Mouse (Mus musculus) cortical plate, adult 2 months (tissue): Measurements from ENCODE around the gene Cox8b.

Experiments
- CTCF ChIP-seq: fragments of 200-500 bp; IDR thresholded peaks from 2 replicates; pipeline ENCODE4 v1.5.1; 2011; ENCODE audit warnings: mild to moderate bottlenecking, control low read depth, low read length; ENCODE audit not compliant: insufficient read depth; ENCODE audit errors: extremely low read depth
- POLR2A ChIP-seq: fragments of 200-500 bp; IDR thresholded peaks from 2 replicates; pipeline ENCODE4 v1.6.1; 2011; ENCODE audit warnings: mild to moderate bottlenecking, low read length, control low read depth; ENCODE audit not compliant: insufficient read depth; ENCODE audit errors: extremely low read depth

DNA sequence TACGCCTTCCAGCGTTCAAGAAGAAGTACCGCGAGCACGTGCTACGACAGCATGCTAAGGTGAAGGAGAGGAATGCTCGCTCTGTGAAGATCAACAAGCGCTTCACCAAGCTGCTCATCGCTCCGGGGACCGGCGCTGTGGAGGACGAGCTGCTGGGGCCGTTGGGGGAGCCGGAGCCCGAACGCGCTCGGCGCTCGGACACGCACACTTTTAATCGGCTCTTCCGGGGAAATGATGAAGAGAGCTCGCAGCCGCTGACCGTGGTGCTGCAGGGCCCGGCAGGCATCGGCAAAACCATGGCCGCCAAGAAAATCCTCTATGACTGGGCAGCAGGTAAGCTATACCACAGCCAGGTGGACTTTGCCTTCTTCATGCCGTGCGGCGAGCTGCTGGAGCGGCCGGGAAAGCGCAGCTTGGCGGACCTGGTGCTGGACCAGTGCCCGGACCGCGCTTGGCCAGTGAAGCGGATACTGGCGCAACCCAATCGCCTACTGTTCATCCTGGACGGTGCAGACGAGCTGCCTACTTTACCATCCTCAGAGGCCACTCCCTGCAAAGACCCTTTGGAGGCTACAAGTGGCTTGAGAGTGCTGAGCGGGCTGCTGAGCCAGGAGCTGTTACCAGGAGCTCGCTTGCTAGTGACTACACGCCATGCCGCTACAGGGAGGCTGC, 22.3 kb upstream of the Cox8b start:
- no peak for TF ChIP-seq POLR2A
- no peak for TF ChIP-seq CTCF
